Mouse (Mus musculus) megakaryocyte-erythroid progenitor cell, adult 5-6 weeks (primary cell): ENCODE data around the gene Tmed10. TPM values are rescaled to one million over a fixed set of nuclear protein-coding genes. Genes with fewer than 3 reads are reported as not detected.

Experiments
- ATAC-seq: replicated peaks from 2 replicates; pipeline ENCODE4 v1.8.0; 2016; ENCODE audit warnings: mild to moderate bottlenecking, inconsistent platforms; ENCODE audit not compliant: severe bottlenecking, poor library complexity, low FRiP score, low TSS enrichment
- total RNA-seq, 2 experiments: library from RNA; stranded (forward) in 1 of 2; stranded (reverse) in 1 of 2; fragments of 200-1000, 215-1000 nt in 1 of 2; fragments of >200 nt in 1 of 2; fragmentation: Nextera tagmentation in 1 of 2; gene quantifications; 2 replicates each; pipeline ENCODE4 v1.2.3; 2014 to 2017

The Tmed10 gene
- total RNA-seq (2014; fragmentation: Nextera tagmentation), result 129 and 143 TPM in 2 replicates
- total RNA-seq (2017), result 64.2 and 68.4 TPM in 2 replicates

- ATAC-seq, result peak; percentile 90
Observed at GRCm38 (mm10) chr12:85374561-85375272, at the start of gene Tmed10. Gene Tmed10, minus strand, starts transcription at chr12:85374847.

- no peak for ATAC-seq
Observed at GRCm38 (mm10) chr12:85423236-85423635, 48.6 kb upstream of the Tmed10 start.

- ATAC-seq, result no peak
Observed at GRCm38 (mm10) chr12:85422536-85422935, 47.9 kb upstream of the Tmed10 start.

GRCm38 (mm10) chr12:85420945-85421344 lies 46.3 kb upstream of the Tmed10 start:
- no peak for ATAC-seq

DNA sequence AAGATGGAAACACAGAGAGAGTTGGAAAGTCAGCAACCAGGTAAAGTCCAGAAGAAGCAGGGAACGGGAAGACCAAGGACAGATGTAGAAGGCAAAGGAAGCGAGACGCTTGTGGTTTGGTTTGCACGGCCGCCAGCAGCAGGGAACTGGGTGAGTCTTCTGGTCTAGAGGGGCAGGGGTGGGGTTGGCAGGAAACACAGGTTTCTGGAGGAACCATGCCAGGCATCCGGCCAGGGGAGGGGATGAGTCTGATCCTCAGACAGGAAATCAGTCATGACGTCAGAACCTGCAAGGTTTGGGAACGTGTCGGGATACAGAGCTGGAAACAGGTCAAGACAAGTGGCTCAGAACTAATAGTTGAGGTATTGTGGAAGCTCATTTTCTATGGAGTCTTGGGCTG lies 43.2 kb upstream of the Tmed10 start:
- ATAC-seq, result no peak

GRCm38 (mm10) chr12:85416298-85416697 lies 41.7 kb upstream of the Tmed10 start:
- ATAC-seq, result no peak

DNA sequence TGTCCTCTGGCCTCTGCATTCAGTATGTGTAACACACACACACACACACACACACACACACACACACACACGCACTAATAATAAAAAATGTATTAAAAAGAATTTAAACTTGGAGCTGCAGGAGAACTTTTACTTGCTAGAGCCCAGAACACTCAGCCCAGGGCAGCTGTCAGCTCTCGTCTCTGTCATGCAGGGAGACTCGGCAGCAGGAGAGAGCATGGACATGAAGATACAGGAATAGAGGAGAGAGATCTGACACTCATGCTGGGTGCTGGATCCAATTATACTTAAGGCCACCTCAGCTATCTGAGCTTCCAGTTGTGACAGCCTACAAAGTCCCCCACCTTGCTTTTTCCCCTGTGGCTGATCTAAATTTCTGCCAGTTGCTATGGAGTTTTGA lies 41.2 kb upstream of the Tmed10 start:
- no peak for ATAC-seq

- no peak for ATAC-seq
Observed at GRCm38 (mm10) chr12:85411136-85411535, 36.5 kb upstream of the Tmed10 start.

DNA sequence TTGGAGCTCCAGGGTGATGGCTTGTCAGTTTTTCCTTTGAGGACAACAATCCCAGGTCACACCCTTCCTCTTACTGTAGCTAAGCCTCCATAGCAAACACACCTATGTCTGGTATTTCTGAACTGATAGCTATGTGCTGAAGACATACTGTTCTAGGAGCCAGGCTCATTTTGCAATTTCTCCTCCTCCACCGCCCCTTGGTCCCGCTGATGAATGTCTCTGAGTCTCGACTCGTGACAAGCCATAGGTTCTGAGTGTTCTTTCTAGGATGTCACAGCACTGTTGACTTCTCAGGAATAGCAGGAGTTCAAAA lies 23.3 kb upstream of the Tmed10 start:
- no peak for ATAC-seq

GRCm38 (mm10) chr12:85397063-85397959 lies 22.7 kb upstream of the Tmed10 start:
- no peak for ATAC-seq

DNA sequence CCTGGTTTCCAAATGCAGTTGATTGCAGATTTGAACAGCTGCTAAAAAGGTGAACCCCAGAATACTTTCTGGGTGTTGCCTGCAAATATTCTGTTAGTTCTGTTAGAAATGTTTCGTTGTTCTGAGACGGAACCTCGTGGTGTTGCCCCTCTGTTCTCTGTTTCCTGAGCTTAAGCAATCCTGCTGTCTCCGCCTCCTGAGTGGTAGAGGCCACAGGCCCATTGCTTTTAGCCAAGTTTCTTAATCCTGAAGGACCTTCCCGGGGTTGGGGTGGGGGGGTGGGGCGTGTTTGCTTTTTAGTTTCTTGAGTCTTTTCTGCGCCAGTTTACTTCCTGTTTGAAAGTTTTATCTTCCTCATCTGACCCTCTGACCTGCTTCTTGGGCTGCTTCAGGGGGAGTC lies 19.3 kb upstream of the Tmed10 start:
- ATAC-seq, result no peak

- ATAC-seq, result no peak
Observed at GRCm38 (mm10) chr12:85393526-85393925, 18.9 kb upstream of the Tmed10 start.

DNA sequence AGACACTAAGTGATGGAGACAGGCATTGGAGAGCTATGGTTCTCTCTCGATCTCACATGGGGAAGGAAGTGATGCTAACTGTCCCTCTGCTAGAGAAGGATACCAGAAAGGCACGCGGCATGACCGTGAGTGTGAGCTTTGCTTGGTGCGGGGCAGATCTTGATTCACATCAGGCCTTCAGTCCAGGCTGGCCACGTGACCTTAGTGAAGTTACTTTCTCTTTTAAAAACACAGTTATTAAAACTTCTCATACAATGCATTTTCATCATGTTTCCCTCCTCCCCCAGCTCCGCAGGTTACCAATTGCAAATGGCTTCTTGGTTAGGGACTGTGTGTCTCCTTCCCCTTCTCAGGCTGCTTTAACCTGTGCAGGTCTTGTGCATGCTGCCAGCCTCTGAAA lies 16.5 kb upstream of the Tmed10 start:
- ATAC-seq, result no peak

- ATAC-seq, result peak; percentile 71
Observed at GRCm38 (mm10) chr12:85389204-85390185, 14.8 kb upstream of the Tmed10 start.

DNA sequence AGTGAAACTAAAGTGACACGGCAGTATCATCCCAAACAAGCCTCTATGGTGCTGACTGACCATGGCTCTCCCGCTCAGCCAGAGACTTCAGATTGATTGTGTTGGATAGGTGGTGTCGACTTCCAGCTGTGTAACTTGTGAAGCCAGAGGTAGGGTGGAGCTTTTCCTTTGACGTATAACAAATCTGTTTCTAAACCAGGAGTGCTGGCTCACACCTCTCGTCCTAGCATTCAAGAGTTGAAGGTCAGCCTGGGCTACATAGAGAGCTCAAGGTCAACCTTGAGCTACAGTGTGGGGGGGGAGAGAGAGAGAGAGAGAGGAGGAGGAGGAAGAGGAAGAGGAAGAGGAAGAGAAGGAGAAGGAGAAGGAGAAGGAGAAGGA lies 11.3 kb upstream of the Tmed10 start:
- no peak for ATAC-seq

GRCm38 (mm10) chr12:85385329-85385994 lies 10.8 kb upstream of the Tmed10 start:
- ATAC-seq, result no peak

DNA sequence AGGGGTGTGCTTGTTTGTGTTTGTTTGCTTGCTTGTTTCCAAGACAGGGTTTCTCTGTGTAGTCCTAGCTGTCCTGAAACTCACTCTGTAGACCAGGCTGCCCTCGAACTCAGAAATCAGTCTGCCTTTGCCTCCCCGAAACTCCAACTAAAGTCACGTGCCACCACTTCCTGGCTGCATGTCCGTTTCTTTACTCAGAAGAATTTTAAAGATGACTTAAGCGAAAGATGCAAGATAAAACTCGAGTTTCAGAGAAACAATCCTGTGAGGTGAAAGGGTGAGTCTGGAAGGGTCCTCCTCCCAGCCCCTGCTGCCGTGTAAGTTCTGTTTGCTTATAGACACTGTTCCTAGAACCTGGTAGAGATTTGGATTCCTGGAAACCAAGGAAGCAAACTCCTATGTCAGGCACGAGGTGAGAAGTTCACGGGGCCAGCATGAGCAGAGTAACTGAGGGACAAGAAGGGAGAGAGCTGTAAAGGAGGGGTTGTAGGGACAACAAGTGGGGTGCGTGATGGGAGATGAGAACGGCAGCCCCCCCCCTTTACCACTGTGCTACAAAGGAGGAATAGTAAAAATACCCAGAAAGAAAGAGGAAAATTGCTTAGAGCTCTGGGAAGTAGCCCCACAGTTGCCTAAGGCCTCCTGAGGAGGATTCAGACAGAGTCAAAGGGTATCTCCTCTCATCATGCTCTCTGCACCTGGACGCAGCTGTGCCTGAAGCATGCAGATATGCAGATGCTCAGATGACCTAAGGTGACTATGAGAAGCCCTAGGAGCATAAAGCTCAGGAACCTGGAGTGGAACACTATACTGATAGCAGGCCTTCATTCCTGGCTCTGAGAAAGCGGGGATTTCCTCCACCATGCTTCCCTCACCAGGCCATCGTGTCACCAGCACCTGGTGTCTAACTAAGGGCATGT lies 8.4 kb upstream of the Tmed10 start:
- ATAC-seq, result peak; percentile 46; the same call in 1 of the 2 replicates

- no peak for ATAC-seq
Observed at GRCm38 (mm10) chr12:85381570-85381969, 6.9 kb upstream of the Tmed10 start.
